Mouse (Mus musculus) kidney, adult 2 months (tissue): ENCODE data around the gene Myo1b.

ENCODE experiments used
- CTCF ChIP-seq: fragments of 200-500 bp; conservative IDR thresholded peaks from 2 replicates; pipeline ENCODE4 v1.5.1; 2011; ENCODE audit warnings: low read depth, mild to moderate bottlenecking, control low read depth, low read length, moderate library complexity, mixed read lengths; ENCODE audit not compliant: insufficient read depth, insufficient read length
- POLR2A ChIP-seq: fragments of 200-500 bp; IDR thresholded peaks from one replicate; pipeline ENCODE4 v1.6.1; 2011; ENCODE audit warnings: low read depth, low read length, control low read depth

DNA sequence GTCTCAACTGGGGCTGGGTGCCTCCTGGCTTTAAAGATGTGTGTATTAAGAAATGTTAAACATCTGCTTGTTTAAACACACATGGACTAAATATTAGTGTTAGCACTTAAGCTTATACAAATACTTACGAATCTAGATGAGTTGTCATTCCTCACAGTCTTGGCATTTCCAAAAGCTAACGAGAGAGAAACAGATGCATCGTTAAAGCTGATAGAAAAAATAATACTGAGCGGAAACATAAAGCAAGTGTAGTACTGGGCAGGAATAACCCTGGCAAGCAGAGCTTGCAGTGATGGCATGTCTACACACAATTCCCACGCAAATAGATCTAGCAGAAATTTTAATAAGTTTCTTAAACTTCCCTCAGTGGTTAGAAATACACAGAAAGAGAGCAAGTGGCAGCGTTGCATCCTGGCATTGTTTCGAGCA is 95.8 kb downstream of the Myo1b start:
- TF ChIP-seq CTCF: no peak
- TF ChIP-seq POLR2A: no peak
